Mouse (Mus musculus) ES-CJ7 (cell line): ENCODE measurements at regions not wholly inside any gene's neighbourhood (a gene's known extent, or its start where the extent isn't known, plus 50 kb on each side); places are given as distances from the start of the nearest gene placed in this dataset.
A peak's percentile ranks its signal among the peaks of the same experiment; 100 is the strongest.

Source experiments
- DNase-seq: peaks from one replicate; pipeline ENCODE4 v3.0.0; 2011; ENCODE audit warnings: low read depth, low spot score

GRCm38 (mm10) chr3:138662625-138663024 is 79.4 kb upstream of the Tspan5 start:
- DNase-seq: no peak

DNA sequence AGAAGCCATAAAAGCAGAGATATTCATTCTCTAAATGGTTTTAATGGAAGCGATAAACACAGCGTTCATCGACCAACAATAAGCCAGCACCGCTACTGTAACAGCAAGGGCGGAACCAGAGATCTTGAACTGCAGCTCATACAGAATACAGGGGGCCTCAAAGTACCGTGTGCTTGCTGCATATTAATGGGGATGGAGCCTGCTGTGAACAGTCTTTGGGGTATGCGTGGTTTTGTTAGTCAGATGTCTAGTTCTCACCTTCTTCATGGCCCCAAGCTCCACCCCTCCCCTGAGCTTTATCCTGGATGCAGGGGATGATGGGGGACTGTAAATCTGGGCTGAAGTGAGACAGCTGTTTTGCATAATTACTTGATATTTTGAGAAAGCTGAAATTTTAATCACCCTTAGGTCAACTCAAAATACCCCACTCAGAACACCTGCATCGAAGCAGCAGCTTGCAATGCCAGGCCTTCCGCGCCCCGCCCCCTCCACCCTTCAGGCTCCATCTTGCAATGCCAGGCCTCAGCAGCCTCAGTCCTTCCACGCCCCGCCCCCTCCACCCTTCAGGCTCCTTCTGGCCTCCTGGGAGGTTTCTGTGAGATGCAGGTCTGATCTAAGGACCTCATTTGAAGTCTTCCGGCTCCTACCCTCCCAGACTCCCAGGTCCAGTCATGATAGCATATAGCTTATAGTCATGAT is 73.5 kb upstream of the Tspan5 start:
- peak; percentile 86 for DNase-seq

- peak; percentile 92 for DNase-seq
Observed at GRCm38 (mm10) chr3:138675881-138676280, 66.1 kb upstream of the Tspan5 start.

DNA sequence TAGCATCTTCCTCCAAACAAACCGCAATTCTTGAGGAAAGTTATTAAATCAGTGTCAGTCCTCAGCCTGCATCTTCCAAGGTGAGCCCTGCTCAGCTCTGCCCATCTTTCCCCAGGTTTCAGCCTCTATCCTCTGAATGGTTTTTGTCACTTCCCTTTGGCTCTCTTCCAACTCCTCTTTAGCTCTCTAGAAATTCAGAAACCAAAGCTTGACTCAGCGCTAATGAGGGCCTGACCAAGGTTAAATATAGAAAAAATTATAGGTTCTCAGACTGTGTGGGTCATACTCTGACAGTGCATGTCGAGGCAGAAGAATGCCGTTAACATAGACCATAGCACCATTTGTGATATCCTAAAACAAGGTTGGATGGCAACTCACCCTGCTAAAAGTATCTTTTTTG is 63.6 kb upstream of the Tspan5 start:
- DNase-seq: no peak

GRCm38 (mm10) chr3:138686636-138687230 is 55.3 kb upstream of the Tspan5 start:
- DNase-seq: no peak

DNA sequence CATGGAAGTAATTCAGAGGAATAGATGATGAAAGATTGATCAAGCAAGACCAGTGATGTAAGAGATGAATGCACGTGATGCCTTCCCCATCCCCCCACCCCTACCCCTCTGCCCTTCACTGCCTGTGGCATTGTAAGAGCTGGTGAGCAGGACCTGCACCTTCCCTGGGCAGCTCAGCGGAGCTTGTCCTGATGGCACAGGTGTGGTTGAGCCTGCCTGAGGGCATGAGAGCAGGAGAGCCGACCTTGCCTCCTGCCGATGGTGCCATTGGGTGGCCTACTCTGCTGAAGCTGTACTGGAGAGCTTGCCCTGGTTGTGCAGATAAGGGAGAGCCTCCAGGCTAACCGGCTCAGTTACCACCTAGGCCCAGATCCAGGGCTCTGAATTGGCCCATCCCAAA is 53.4 kb upstream of the Tspan5 start:
- no peak for DNase-seq
